Mouse (Mus musculus): Measurements from ENCODE around the gene Map3k5.

Gene Map3k5

DNA sequence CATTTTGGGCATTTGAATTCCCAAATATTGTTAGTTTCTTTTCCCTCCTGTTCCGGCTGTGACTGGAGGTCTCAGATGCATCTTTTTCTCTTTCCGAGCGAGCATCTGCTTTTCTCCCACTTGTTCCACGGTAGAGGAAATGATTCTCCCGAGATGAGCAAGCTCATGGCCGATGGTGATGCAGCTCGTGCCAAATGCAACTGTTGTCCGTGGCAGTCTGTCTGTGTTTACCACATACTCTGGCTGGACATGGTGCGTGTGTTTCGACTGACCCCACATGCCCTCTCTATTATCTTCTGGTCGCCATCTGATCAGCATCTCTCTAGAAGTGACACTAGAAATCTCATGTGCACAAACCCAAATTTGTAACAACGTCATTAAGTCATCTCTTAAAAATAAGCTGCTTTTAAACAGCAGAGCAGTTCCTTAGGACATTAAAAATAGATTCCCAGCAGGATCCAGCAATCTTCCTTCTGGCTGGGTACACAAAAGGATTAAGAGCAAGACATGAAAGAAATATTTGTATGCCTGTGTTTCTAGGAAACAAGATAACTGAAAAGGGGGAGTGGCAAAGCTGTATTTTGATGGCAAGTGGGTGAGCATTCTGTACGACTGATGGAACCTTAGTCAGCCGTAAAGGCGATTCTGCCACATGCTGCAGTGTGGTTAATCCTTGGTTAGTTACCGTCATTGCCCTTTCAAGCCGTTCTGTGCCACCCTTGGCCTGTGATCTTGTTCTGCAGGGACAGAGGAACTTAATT lies 72.2 kb downstream of the Map3k5 start:
- no peak for DNase-seq (ENCODE audit: low spot score)

DNA sequence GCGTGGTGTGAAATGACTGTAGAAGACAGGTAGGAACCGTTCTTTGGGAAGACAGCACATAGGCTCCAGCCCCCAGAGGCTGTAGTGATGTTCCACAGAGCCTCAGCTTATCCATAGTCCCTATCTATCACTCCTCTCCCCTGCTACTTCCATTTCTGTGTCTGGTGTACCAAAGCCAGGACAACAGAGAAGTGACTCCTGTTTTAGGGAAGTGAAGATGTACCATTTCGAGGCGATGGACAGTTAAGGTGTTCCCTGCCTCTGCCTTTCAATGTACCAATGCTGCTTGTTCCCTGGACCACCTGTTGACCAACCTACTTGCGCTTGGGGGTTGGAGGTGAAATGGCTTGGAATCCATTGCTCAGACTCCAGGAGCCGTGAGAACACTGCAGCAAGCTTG lies 75.0 kb downstream of the Map3k5 start:
- no peak for DNase-seq (ENCODE audit: low spot score)

DNA sequence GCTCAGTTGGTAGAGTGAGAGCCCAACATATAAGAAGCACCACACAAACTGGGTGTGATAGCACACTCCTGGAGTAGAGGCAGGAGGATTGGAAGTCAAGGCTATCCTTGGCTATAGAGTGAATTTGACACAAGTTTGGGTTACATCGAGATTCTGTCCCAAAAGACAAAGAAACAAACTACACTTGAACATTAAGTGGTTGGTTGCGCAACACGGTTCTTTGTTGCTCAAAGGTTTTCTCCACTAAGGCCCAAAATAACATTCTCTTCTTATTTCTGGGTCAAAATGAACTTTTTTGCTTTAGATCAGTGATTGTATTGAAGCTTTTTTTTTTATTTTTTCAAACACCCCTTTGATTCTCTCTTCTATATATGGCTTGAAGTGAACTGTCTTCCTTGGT lies 75.7 kb downstream of the Map3k5 start:
- no peak for DNase-seq (ENCODE audit: low spot score)

DNA sequence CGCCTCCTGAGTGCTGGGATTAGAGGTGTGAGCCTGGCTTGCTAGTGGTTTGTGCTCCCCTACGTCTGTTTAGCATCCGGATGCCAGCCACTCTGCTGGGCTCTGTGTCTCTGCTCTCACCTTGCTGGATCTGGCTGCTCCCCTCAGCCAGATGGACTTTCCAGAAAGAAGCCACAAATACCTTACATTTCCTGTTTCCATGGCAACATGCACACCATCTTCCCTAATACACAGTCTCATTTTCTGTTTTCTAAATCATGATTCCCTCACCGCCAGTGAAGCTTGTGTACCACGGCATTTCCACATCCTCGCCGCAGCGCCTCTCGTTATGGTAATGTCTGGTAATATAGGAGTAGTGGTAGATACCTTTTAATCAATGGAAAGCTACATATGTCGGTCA lies 84.1 kb downstream of the Map3k5 start:
- DNase-seq (ENCODE audit: low spot score): no peak

DNA sequence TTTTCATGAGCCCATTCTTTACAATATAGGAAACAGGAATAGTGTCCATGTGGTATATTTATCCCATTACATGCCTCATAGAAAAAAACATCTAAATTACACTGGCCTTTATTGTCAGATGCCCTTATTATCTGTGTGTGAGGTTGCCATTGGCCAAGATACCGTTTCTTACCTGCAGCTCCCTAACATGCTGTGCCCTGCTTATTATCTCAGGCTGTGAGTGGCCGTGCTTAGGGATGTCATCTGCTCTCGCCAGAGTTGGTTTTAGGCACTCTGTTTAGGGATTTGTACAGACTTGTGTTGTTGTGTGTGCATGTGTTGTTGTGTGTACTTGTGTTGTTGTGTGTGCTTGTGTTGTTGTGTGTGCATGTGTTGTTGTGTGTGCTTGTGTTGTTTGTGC lies 84.5 kb downstream of the Map3k5 start:
- no peak for DNase-seq (ENCODE audit: low spot score)

DNA sequence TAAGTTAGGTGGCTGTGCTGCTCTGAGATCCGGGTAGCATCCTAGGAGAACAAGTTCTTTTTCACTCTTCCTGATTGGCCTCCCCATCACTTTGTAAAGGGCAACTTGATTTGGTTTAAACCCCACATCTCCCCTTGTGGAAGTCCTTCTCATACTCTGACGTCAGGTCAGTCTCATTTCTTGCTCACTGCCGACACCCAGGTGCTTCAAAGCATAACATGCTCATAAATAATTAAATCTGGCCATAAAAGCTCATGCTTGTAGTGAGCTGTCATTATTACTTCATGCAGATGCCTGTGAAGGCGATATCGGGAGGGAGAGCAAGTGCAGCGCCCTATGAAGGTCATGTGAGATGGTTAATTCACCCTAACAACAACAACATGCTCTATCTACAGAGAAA lies 87.0 kb downstream of the Map3k5 start:
- DNase-seq (ENCODE audit: low spot score): no peak

DNA sequence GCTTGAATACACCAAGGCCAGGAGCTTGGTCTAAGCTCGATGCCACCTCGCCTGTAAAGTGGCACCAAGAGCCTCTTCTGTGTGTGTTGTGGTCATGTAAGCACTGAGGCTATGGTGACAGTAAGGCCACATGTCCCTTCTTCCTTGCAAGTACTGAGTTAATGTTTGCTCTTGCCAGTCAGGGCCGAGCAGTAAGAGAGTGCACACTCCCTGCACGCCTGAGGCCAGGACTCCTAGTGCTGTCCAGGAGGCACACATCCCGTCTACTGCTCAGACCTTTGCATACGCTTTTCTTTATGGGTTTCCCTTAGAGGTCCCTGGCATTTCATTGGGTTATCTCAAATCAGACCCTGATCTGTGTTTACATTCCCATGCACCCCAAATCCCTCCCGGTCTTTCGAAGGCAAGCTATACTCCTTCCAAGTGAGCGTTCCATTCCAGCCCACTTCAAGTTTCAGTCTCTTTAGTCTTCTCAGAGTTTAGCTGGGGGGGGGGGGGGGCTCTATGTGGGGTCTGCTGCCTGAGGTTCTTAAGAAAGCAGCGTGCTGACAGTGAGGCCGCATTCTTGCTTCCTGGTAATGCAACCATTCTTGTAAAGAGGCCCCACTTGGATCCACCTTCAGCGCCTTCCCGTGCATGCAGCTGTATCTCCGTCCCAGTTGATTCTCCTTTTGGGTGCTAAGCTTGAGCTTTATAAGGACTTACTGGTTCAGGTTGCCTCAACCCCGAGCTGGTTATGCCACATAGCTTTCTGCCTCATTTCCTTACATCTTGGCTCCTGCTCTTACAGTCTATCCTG lies 87.6 kb downstream of the Map3k5 start:
- DNase-seq (ENCODE audit: low spot score): no peak

DNA sequence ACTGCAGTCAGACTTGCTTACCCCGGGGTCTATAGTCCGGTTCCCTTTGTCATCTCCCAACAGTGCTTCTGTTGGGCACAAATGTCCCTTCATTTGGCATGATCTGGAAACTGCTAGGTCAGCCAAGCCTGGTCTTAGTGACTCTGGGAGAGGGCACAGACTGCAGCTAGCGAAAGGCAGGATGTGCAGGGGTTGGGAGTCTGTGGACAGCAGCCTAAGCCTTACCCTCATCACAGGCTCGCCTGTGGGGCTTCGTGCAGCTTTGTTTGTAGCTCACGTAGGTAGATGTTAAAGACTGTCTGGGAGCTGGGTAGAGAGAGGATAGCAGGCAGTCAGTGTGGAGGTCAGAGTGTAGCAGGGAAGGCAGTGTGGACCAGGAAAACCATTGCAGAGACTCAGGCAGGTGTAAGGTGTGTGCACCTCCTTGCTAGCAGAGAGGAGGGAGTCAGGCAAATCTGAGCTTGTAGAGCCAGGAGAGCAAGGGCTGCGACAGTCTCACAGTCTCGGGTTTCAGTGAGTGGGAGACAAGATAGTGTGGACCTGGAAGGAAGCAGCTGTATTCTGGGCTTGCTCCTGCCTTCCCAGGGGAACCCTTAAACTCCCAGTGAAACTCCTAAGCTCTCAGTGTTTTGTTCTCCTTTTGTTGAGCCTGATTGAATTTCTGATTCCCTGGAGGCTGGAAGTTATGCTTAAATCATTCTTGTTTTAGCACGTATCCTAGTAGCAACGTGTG lies 88.5 kb downstream of the Map3k5 start:
- DNase-seq (ENCODE audit: low spot score): peak; percentile 69

DNA sequence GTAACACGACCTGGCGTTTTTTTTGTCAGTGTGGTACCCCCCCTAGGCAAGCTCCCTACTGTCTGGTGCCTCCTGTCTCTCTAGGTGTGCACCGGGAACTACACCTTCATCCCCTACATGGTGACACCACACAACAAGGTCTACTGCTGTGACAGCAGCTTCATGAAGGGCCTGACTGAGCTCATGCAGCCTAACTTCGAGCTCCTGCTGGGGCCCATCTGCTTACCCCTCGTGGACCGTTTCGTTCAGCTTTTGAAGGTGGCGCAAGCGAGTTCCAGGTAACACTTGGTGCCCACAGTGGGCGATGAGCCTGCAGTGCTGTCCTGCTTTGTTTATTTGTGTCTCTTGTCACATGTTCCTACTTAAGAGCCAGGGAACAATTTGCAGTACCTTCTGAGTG lies 89.3 kb downstream of the Map3k5 start:
- no peak for DNase-seq (ENCODE audit: low spot score)

DNA sequence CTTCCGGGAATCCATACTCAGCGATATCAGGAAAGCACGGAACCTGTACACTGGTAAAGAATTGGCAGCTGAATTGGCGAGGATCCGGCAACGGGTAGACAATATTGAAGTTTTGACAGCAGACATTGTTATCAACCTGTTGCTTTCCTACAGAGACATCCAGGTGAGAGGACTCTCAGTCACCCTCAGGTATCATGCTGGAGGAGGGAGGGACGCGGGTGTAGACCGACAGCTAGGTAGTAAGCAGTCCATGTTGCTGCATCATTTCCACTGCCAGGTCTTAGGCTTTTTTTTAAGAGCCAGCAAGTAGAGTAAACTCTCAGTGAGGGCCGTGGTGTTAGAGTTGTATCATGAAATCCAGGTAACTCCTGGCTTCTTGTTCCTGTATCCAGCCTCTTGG lies 90.6 kb downstream of the Map3k5 start:
- DNase-seq (ENCODE audit: low spot score): no peak

DNA sequence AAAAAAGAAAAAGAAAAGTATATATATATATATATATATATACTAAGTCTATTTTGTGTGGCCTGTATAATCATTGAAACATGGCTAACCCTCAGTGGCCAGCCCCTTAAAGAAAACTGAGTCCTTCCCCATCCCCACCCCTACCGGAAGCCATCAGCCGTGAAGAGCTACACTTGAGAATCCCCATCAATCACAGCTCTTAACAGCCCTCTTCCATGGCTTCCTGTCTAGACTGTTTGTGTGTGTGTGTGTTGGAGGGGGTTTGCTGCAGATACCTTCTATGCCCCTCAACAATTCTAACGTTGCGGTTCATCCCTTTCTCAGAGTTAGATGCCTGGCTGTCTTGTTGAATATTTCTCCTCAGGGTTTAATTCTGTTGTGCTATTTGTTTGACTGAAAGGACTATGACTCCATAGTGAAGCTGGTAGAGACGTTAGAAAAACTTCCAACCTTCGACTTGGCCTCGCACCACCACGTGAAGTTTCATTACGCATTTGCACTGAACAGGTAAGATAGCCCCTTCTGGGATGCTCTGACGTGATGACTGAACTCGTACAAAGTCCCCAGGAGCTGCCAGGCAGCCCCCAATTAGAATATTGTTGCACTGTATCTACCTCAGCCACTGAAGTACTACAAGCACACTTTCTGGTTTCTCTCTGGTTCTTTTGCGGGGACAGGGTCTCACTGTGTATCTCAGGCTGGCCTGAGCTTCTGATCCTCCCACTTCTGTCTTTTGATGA lies 91.7 kb downstream of the Map3k5 start:
- no peak for DNase-seq (ENCODE audit: low spot score)

DNA sequence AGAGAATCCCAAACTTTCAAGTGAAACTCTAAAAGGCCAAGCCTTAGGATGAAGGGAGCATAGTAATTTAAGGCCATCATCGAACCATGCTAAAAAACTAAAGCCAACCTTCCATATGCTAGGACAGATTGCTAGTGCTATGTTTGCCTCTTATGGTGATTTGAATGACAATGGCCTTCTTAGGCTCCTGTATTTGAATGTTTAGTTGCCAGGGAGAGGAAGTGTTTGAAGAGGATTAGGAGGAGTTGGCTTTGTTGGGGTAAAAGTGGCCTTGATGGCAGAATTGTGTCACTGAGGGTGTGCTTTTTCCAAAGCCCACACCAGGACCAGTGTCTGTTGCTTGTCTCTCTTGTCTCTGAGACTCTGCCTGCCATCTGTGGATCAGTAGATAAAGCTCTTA lies 96.4 kb downstream of the Map3k5 start:
- DNase-seq (ENCODE audit: low spot score): no peak

DNA sequence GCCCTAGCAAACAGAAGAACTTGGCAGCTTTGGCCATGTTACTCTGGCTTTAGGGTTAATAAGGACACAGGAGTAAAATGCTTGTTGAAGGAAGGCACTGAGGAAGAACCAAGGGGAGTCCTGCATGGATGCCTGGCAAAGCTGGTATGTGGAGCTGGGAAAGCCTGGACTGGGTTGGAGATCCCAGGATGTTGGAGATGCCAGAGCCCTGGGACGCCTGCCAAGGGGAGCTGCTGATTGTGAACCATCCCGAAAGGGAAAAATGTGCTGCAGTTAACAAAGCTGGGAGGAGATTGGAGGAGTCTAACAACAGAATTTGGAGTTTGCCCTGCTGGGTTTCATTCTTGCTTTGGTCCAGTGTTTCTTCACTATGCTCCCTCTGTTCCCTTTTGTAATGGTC lies 97.7 kb downstream of the Map3k5 start:
- peak; percentile 89 for DNase-seq (ENCODE audit: low spot score)

DNA sequence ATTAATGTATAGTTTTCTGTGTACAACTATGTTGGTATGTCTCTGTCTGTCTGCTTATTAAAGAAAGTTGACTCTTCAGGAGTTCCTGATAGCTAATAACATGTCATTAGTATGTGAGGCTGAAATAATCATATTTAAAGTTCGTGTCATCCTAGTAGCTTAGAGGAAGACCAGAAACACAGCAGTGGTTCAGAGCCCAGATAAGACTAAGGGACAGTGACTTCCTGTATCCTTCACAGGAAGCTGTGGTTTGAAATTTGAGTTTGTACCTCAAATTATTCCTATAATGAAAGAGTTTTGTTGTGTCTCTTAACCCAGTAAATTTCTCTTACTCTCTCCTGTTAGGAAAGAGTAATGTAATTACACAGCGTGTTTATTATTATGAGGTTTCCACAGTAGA lies 102.1 kb downstream of the Map3k5 start:
- no peak for DNase-seq (ENCODE audit: low spot score)

DNA sequence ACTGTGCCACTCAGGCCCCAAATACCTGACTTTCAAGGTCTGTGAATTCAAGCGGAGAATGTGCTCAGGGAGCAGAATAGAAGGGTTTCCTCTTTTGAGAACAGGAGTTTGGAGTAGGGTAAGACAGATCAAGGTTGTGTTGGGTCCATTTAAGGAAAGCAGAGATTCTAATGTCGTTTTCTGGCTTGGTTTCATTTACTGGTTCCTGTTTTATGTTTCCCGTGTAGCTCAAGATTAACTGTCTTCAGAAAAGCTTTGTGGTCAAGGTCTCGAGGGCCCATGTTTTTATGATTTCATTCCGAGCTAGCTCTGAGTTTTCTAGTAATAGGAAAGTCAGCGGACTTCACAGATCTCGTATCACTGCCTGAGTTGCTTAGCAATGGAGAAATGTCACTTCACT lies 102.6 kb downstream of the Map3k5 start:
- DNase-seq (ENCODE audit: low spot score): no peak

DNA sequence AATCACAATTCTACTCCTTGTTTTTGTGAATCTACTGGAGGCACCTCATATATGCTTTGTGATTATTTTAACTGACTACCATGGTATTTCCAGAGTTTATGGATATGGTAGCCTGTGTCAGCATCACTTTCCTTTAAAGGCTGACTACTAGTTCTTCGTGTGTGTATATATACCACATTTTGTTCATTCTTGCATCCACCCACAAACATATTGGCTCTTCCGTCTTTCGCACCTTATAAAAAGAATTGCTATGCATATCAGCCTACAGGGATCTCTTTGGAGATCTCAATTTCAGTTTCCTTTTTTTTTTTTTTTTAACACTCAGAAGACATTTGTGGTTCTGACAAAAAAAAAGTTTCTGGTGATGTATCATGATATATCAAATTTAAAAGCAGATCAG lies 105.3 kb downstream of the Map3k5 start:
- no peak for DNase-seq (ENCODE audit: low spot score)

DNA sequence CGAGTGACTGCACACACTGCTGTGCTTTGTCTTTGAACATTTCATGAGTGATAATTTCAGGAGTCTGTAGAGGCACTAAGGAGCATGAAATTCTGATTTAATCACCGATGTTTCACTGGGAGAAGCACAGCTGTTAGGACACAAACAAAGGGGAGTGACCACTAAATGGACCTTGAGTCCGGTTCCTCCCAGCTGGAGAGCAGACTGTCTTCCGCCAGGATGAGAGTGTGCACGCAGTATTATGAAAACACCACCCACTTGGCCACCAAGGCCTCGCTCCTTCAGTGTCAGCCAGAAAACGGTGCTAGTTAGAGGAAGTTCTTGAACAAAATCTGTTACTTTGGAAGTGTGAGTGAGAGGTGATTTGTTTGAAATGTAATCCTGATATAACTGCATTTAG lies 105.8 kb downstream of the Map3k5 start:
- no peak for DNase-seq (ENCODE audit: low spot score)

DNA sequence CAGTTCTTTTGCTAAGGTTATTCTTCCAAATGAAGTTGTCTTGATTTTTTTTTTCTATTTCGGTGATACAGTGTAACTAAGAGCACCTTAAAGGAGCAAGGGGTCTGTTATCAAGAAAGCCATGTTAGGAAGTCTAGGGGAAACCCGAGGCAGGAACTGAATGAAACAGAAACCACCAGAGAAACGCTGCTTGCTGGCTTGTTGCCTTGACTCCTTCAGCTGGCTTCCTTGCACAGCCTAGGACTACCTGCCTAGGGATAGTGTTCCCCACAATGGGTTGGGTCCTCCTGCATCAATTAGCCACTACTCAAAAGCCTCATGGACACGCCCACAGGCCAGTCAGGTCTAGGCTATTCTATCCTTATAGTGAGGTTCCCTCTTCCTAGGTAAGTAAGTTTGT lies 106.4 kb downstream of the Map3k5 start:
- DNase-seq (ENCODE audit: low spot score): no peak

DNA sequence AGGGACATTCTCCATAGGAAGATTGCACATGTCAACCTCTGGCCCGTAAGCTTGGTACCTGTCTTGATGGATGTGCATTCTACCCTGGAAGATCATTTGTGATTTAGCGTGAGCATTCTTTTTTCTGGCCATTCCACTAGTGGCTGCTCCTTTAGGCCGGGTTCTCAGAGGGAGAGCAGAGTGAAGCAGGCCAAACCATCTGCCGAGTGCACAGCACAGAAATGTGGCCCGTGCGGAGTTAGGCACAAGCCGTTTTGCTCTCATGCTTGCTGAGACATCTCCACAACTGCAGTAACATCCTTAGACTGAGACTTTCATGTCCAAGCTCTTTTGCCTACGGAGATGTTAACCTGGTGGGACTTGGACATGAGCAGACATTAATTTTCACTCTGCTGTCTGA lies 107.8 kb downstream of the Map3k5 start:
- DNase-seq (ENCODE audit: low spot score): no peak

DNA sequence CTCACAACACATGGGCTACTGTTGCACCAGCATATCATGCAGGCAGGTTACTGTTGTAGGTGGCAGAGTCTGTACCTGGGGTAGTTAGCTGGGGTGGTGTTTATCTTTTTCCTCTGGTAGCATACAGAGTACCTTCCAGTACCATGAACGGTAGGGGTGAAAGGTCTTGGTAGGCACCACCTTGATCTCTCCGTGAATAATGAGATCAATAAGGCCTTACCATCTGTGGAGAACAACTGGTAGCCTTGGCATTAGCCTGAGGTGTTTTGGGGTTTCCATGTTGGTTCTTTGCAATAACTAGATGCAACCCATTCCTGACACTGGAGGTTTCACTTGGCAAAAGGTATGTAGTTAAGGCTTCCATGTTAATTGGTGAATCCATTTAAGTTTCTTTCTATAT lies 109.8 kb downstream of the Map3k5 start:
- DNase-seq (ENCODE audit: low spot score): no peak

DNA sequence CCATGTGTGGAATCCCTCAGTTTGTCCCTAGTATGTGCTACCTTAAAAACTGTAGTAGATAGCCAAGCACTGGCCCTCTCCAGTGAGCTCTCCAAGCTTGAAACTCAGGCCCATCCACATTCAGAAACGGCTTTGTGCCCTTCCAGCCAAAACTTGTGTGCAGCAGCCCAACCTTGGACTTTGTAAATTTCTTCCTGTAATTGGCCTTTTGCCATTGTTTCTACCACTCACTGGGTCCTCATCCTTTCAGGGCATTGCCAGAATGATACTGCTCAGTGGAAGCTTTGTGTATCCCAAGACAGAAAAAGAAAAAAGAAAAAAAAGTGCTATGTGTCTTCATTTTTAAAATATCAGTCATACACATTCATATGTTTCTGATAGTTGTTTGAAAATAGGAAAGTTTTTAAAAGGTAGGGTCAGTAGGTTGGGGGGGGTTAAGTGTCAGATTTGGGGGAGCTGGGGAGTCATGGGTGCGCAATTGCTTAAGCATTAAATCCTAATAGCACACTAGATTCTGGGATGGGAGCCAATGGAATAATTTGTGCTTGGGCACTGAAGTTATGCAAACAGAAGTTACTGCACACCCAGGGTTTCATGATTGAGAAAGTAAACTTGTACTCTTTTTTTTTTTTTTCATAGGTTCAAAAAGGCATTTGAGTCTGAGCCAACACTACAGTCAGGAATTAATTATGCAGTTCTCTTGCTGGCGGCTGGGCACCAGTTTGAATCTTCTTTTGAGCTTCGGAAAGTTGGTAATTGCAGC lies 111.6 kb downstream of the Map3k5 start:
- DNase-seq (ENCODE audit: low spot score): no peak

Measured in MN1 (cell line).